Mouse (Mus musculus): ENCODE results near the gene Larp4. TPM values are rescaled to one million over a fixed set of nuclear protein-coding genes. Genes with fewer than 3 reads are reported as not detected.
A peak's percentile ranks its signal among the peaks of the same experiment; 100 is the strongest.

Larp4 gene
- total and polyA plus RNA-seq, 2 experiments, result 32.7 to 40.5 TPM

GRCm38 (mm10) chr15:99979715-99980114, 9.8 kb downstream of the Larp4 start:
- no peak overlapping the region for H3K27ac ChIP-seq (replicated peaks; ENCODE audit: insufficient read depth, low read depth, low read length)
- WGBS, result 31% methylated on average over 2 of the region's 2 CpGs

DNA sequence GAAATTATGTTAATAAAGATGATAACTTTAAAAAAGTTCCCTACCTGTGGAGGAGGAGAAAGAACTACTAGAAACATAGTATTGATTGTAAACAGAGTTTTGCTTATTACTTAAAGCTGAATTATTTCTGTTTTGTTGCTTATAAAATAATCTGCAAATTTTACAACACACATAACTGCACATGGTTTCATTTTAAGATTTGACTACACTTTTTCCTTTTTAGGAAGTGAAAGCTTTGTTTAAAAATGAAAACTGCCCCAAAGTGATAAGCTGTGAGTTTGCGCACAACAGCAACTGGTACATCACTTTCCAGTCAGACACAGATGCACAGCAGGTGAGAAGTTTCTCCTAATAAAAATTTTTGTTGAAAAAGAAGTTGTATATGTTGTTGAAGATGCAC, 23.2 kb downstream of the Larp4 start:
- WGBS, result 96% methylated on average over 1 of the region's 1 CpGs
- Histone ChIP-seq H3K36me3 (ENCODE audit: control insufficient read depth, insufficient read depth, low read length) (peaks cover 50% of the 10 kb centered on the region), H3K4me3 (ENCODE audit: insufficient read depth, low read depth, low read length) (no peak overlapping the region), H3K27me3 (ENCODE audit: control insufficient read depth, insufficient read depth, low read length) (no peaks in the 10 kb centered on the region), H3K9ac (ENCODE audit: low read depth, low read length) (no peak overlapping the region), H3K79me2 (ENCODE audit: control insufficient read depth, insufficient read depth, low read length) (no peaks in the 10 kb centered on the region), H3K27ac (replicated peaks; ENCODE audit: insufficient read depth, low read depth, low read length) (no peak overlapping the region), H3K4me1 (ENCODE audit: control insufficient read depth, insufficient read depth, low read length) (no peaks in the 10 kb centered on the region)
- TF ChIP-seq CTCF (IDR thresholded peaks at IDR 0.05; ENCODE audit: low read depth, low read length) (no peak), POLR2A (IDR thresholded peaks at IDR 0.05; ENCODE audit: extremely low read depth, insufficient read depth, low read length) (no peak)
- DNase-seq (ENCODE audit: extremely low read depth, low read depth, low spot score), result no peak

More at GRCm38 (mm10) chr15:99979715-99980114, 9.8 kb downstream of the Larp4 start:
- Histone ChIP-seq H3K79me2 (ENCODE audit: control insufficient read depth, insufficient read depth, low read length) (peaks cover 39% of the 10 kb centered on the region; the same call in 1 of the 2 replicates), H3K36me3 (ENCODE audit: control insufficient read depth, insufficient read depth, low read length) (no peaks in the 10 kb centered on the region), H3K27me3 (ENCODE audit: control insufficient read depth, insufficient read depth, low read length) (no peaks in the 10 kb centered on the region), H3K9ac (ENCODE audit: low read depth, low read length) (no peak overlapping the region), H3K4me1 (ENCODE audit: control insufficient read depth, insufficient read depth, low read length) (peaks cover 20% of the 10 kb centered on the region), H3K4me3 (ENCODE audit: insufficient read depth, low read depth, low read length) (no peak overlapping the region)
- TF ChIP-seq CTCF (IDR thresholded peaks at IDR 0.05; ENCODE audit: low read depth, low read length), result no peak
- peak; percentile 48 for DNase-seq (ENCODE audit: extremely low read depth, low read depth, low spot score)

DNA sequence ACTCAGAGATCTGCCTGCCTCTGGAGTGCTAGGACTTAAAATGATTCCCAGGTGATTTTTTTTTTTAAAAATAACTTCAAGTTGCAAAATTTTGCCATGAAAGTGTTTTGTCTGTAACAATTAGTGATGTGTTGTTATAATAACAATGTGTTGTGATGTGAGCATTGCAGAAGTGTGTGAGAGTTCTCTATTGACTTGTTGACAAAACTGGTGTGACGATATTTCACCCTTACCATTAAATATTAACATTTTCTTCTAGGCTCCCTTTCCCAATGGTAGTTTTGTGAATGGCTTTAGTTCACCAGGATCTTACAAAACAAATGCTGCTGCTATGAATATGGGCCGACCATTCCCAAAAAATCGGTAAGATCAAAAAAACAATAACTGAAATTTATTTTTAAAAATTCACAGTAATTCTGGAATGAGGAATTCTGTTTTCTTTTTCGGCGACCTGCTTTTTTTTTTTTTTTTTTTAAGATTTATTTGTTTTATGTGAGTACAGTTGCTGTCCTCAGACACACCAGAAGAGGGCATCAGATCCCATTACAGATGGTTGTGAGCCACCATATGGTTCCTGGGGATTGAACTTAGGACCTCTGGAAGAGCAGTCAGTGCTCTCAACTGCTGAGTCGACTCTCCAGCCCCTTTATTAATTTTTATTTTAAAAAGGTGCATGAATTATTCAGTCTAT, 27.4 kb downstream of the Larp4 start:
- Histone ChIP-seq H3K4me3 (ENCODE audit: insufficient read depth, low read depth, low read length) (no peak overlapping the region), H3K79me2 (ENCODE audit: control insufficient read depth, insufficient read depth, low read length) (no peaks in the 10 kb centered on the region), H3K9ac (ENCODE audit: low read depth, low read length) (no peak overlapping the region), H3K27me3 (ENCODE audit: control insufficient read depth, insufficient read depth, low read length) (no peaks in the 10 kb centered on the region), H3K36me3 (ENCODE audit: control insufficient read depth, insufficient read depth, low read length) (peaks cover 53% of the 10 kb centered on the region), H3K27ac (replicated peaks; ENCODE audit: insufficient read depth, low read depth, low read length) (no peak overlapping the region), H3K4me1 (ENCODE audit: control insufficient read depth, insufficient read depth, low read length) (no peaks in the 10 kb centered on the region)
- DNase-seq (ENCODE audit: extremely low read depth, low read depth, low spot score), result peak; percentile 21
- WGBS, result 71% methylated on average over 6 of the region's 6 CpGs
- TF ChIP-seq POLR2A (IDR thresholded peaks at IDR 0.05; ENCODE audit: extremely low read depth, insufficient read depth, low read length) (no peak), CTCF (IDR thresholded peaks at IDR 0.05; ENCODE audit: low read depth, low read length) (no peak)

- H3K9ac ChIP-seq (ENCODE audit: low read depth, low read length), result no peak overlapping the region
- TF ChIP-seq CTCF (IDR thresholded peaks at IDR 0.05; ENCODE audit: low read depth, low read length) (no peak), POLR2A (IDR thresholded peaks at IDR 0.05; ENCODE audit: extremely low read depth, insufficient read depth, low read length) (no peak)
- H3K27ac ChIP-seq (replicated peaks; ENCODE audit: insufficient read depth, low read depth, low read length), result no peak overlapping the region
- H3K36me3 ChIP-seq (ENCODE audit: control insufficient read depth, insufficient read depth, low read length), result peaks cover 58% of the 10 kb centered on the region
- no peaks in the 10 kb centered on the region for H3K4me1 ChIP-seq (ENCODE audit: control insufficient read depth, insufficient read depth, low read length)
- 93% methylated on average over 1 of the region's 1 CpGs for WGBS
- no peak for DNase-seq (ENCODE audit: extremely low read depth, low read depth, low spot score)
- no peak overlapping the region for H3K4me3 ChIP-seq (ENCODE audit: insufficient read depth, low read depth, low read length)
- 0 out of 2 replicates have a peak, but pooled peaks cover 2% of the 10 kb centered on the region for H3K79me2 ChIP-seq (ENCODE audit: control insufficient read depth, insufficient read depth, low read length)
- no peaks in the 10 kb centered on the region for H3K27me3 ChIP-seq (ENCODE audit: control insufficient read depth, insufficient read depth, low read length)
Measured at GRCm38 (mm10) chr15:99999390-99999789, 29.5 kb downstream of the Larp4 start.

GRCm38 (mm10) chr15:100004677-100005273, 34.9 kb downstream of the Larp4 start:
- H3K27ac ChIP-seq (replicated peaks; ENCODE audit: insufficient read depth, low read depth, low read length), result no peak overlapping the region
- WGBS, result 86% methylated on average over 7 of the region's 7 CpGs
- H3K9ac ChIP-seq (ENCODE audit: low read depth, low read length), result no peak overlapping the region
- H3K4me1 ChIP-seq (ENCODE audit: control insufficient read depth, insufficient read depth, low read length), result no peaks in the 10 kb centered on the region
- TF ChIP-seq CTCF (IDR thresholded peaks at IDR 0.05; ENCODE audit: low read depth, low read length) (no peak), POLR2A (IDR thresholded peaks at IDR 0.05; ENCODE audit: extremely low read depth, insufficient read depth, low read length) (no peak)
- no peaks in the 10 kb centered on the region for H3K27me3 ChIP-seq (ENCODE audit: control insufficient read depth, insufficient read depth, low read length)
- no peak overlapping the region for H3K4me3 ChIP-seq (ENCODE audit: insufficient read depth, low read depth, low read length)
- H3K36me3 ChIP-seq (ENCODE audit: control insufficient read depth, insufficient read depth, low read length), result peaks cover 73% of the 10 kb centered on the region
- DNase-seq (ENCODE audit: extremely low read depth, low read depth, low spot score), result no peak
- 0 out of 2 replicates have a peak, but pooled peaks cover 2% of the 10 kb centered on the region for H3K79me2 ChIP-seq (ENCODE audit: control insufficient read depth, insufficient read depth, low read length)

DNA sequence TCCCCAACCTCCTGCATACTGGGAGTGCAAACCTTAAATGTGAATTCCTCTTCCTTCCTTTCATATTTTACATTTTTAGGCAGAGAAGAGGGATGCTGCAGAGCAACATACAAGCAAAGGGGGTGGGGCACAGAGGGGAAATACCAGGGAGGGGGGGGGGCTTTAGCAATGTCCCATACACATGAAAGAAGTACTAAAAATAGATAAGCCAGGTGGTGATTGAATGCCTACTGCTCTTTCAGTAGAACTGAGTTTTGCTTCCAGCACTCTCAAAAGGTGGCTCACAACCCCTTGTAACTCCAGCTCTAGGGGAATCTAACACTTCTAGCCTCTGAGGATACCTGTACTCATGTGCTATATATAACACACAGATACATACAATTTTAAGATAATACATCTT, 36.3 kb downstream of the Larp4 start:
- no peak overlapping the region for H3K27ac ChIP-seq (replicated peaks; ENCODE audit: insufficient read depth, low read depth, low read length)
- no peak for TF ChIP-seq CTCF (IDR thresholded peaks at IDR 0.05; ENCODE audit: low read depth, low read length)
- no peak for TF ChIP-seq POLR2A (IDR thresholded peaks at IDR 0.05; ENCODE audit: extremely low read depth, insufficient read depth, low read length)
- H3K79me2 ChIP-seq (ENCODE audit: control insufficient read depth, insufficient read depth, low read length), result 0 out of 2 replicates have a peak, but pooled peaks cover 2% of the 10 kb centered on the region
- H3K4me1 ChIP-seq (ENCODE audit: control insufficient read depth, insufficient read depth, low read length), result no peaks in the 10 kb centered on the region
- H3K4me3 ChIP-seq (ENCODE audit: insufficient read depth, low read depth, low read length), result no peak overlapping the region
- no peak overlapping the region for H3K9ac ChIP-seq (ENCODE audit: low read depth, low read length)
- no peaks in the 10 kb centered on the region for H3K27me3 ChIP-seq (ENCODE audit: control insufficient read depth, insufficient read depth, low read length)
- no peak for DNase-seq (ENCODE audit: extremely low read depth, low read depth, low spot score)
- peaks cover 77% of the 10 kb centered on the region for H3K36me3 ChIP-seq (ENCODE audit: control insufficient read depth, insufficient read depth, low read length)

Data from liver, adult 2 months (tissue).